Mouse (Mus musculus): ENCODE measurements at regions not wholly inside any gene's neighbourhood (a gene's known extent, or its start where the extent isn't known, plus 50 kb on each side); places are given as distances from the start of the nearest gene placed in this dataset.
A peak's percentile ranks its signal among the peaks of the same experiment; 100 is the strongest.

- Histone ChIP-seq H3K4me2 (ENCODE audit: low read depth) (no peak overlapping the region), H3K4me3 (no peak overlapping the region), H3K36me3 (ENCODE audit: control insufficient read depth, insufficient read depth) (no peaks in the 10 kb centered on the region), H3ac (ENCODE audit: control insufficient read depth, insufficient read length) (no peak overlapping the region), H3K79me2 (ENCODE audit: control insufficient read depth, insufficient read depth) (no peaks in the 10 kb centered on the region), H3K27me3 (ENCODE audit: control insufficient read depth, insufficient read depth, insufficient read length) (no peaks in the 10 kb centered on the region)
- TF ChIP-seq CEBPB (IDR thresholded peaks at IDR 0.05; ENCODE audit: insufficient read depth, poor library complexity, severe bottlenecking) (peak; percentile 53; the same call in 1 of the 2 replicates), TCF3 (IDR thresholded peaks at IDR 0.05; ENCODE audit: insufficient read length, low read depth) (no peak)
These were observed 60.2 kb upstream of the Cd34 start for GRCm38 (mm10) chr1:194878440-194878839.

- no peaks in the 10 kb centered on the region for H3K79me2 ChIP-seq (ENCODE audit: control insufficient read depth, insufficient read depth)
- TF ChIP-seq E2F4 (IDR thresholded peaks at IDR 0.05; ENCODE audit: insufficient read depth) (no peak), USF1 (IDR thresholded peaks at IDR 0.05; ENCODE audit: low read depth) (no peak), MAX (IDR thresholded peaks at IDR 0.05; ENCODE audit: low read depth) (no peak), SRF (IDR thresholded peaks at IDR 0.05; ENCODE audit: control insufficient read depth, insufficient read length, low read depth) (no peak), MYOG (IDR thresholded peaks at IDR 0.05; ENCODE audit: control insufficient read depth in 1 of 3, insufficient read depth in 1 of 3, insufficient read length in 2 of 3, low read depth in 2 of 3) (peak in 1 of 3 experiments; percentile 54), MYOD1 (IDR thresholded peaks at IDR 0.05; ENCODE audit: control insufficient read depth in 1 of 3, insufficient read length in 2 of 3, low read depth in 2 of 3) (peak in 1 of 3 experiments; percentile 49), TCF3 (IDR thresholded peaks at IDR 0.05; ENCODE audit: insufficient read length, low read depth) (no peak), POLR2A (IDR thresholded peaks at IDR 0.05; ENCODE audit: insufficient read length, low read depth) (peak; percentile 18)
- no peaks in the 10 kb centered on the region for H3K36me3 ChIP-seq (ENCODE audit: control insufficient read depth, insufficient read depth)
- H3K4me2 ChIP-seq (ENCODE audit: low read depth) = peak overlapping the region; percentile 98
- H3K4me3 ChIP-seq = peak overlapping the region; percentile 12
- no peak overlapping the region for H3ac ChIP-seq (ENCODE audit: control insufficient read depth, insufficient read length)
- no peaks in the 10 kb centered on the region for H3K27me3 ChIP-seq (ENCODE audit: control insufficient read depth, insufficient read depth, insufficient read length)
These were observed 59.0 kb upstream of the Cd34 start for GRCm38 (mm10) chr1:194879324-194880233.

GRCm38 (mm10) chr1:194881556-194882223, 56.9 kb upstream of the Cd34 start:
- no peaks in the 10 kb centered on the region for H3K27me3 ChIP-seq (ENCODE audit: control insufficient read depth, insufficient read depth, insufficient read length)
- H3K4me2 ChIP-seq (ENCODE audit: low read depth) = no peak overlapping the region
- no peak for TF ChIP-seq CEBPB (IDR thresholded peaks at IDR 0.05; ENCODE audit: insufficient read depth, poor library complexity, severe bottlenecking)
- TF ChIP-seq TCF12 (IDR thresholded peaks at IDR 0.05; ENCODE audit: insufficient read depth, poor library complexity, severe bottlenecking) = no peak
- no peak for TF ChIP-seq POLR2AphosphoS2 (IDR thresholded peaks at IDR 0.05; ENCODE audit: insufficient read length, low read depth)
- TF ChIP-seq SRF (IDR thresholded peaks at IDR 0.05; ENCODE audit: control insufficient read depth, insufficient read length, low read depth) = no peak
- TF ChIP-seq MYOG (IDR thresholded peaks at IDR 0.05; ENCODE audit: control insufficient read depth in 1 of 3, insufficient read depth in 1 of 3, insufficient read length in 2 of 3, low read depth in 2 of 3) = no peak
- no peak for TF ChIP-seq MAX (IDR thresholded peaks at IDR 0.05; ENCODE audit: low read depth)
- no peak for TF ChIP-seq MYOD1 (IDR thresholded peaks at IDR 0.05; ENCODE audit: control insufficient read depth in 1 of 3, insufficient read length in 2 of 3, low read depth in 2 of 3)
- TF ChIP-seq REST (IDR thresholded peaks at IDR 0.05; ENCODE audit: insufficient read depth, insufficient read length) = no peak
- no peak for TF ChIP-seq E2F4 (IDR thresholded peaks at IDR 0.05; ENCODE audit: insufficient read depth)
- no peak for TF ChIP-seq USF1 (IDR thresholded peaks at IDR 0.05; ENCODE audit: low read depth)
- TF ChIP-seq POLR2A (IDR thresholded peaks at IDR 0.05; ENCODE audit: insufficient read length, low read depth) = no peak
- no peak for TF ChIP-seq TCF3 (IDR thresholded peaks at IDR 0.05; ENCODE audit: insufficient read length, low read depth)
- no peak overlapping the region for H3K4me3 ChIP-seq
- no peak overlapping the region for H3ac ChIP-seq (ENCODE audit: control insufficient read depth, insufficient read length)
- no peaks in the 10 kb centered on the region for H3K36me3 ChIP-seq (ENCODE audit: control insufficient read depth, insufficient read depth)
- H3K79me2 ChIP-seq (ENCODE audit: control insufficient read depth, insufficient read depth) = no peaks in the 10 kb centered on the region

- no peaks in the 10 kb centered on the region for H3K27me3 ChIP-seq (ENCODE audit: control insufficient read depth, insufficient read depth, insufficient read length)
- no peaks in the 10 kb centered on the region for H3K79me2 ChIP-seq (ENCODE audit: control insufficient read depth, insufficient read depth)
- H3K4me2 ChIP-seq (ENCODE audit: low read depth) = peak overlapping the region; percentile 66
- H3ac ChIP-seq (ENCODE audit: control insufficient read depth, insufficient read length) = no peak overlapping the region
- no peak overlapping the region for H3K4me3 ChIP-seq
- H3K36me3 ChIP-seq (ENCODE audit: control insufficient read depth, insufficient read depth) = no peaks in the 10 kb centered on the region
- TF ChIP-seq USF1 (IDR thresholded peaks at IDR 0.05; ENCODE audit: low read depth) = no peak
- no peak for TF ChIP-seq MYOD1 (IDR thresholded peaks at IDR 0.05; ENCODE audit: control insufficient read depth in 1 of 3, insufficient read length in 2 of 3, low read depth in 2 of 3)
- TF ChIP-seq MAX (IDR thresholded peaks at IDR 0.05; ENCODE audit: low read depth) = no peak
- TF ChIP-seq REST (IDR thresholded peaks at IDR 0.05; ENCODE audit: insufficient read depth, insufficient read length) = no peak
- TF ChIP-seq SRF (IDR thresholded peaks at IDR 0.05; ENCODE audit: control insufficient read depth, insufficient read length, low read depth) = no peak
- TF ChIP-seq POLR2AphosphoS2 (IDR thresholded peaks at IDR 0.05; ENCODE audit: insufficient read length, low read depth) = no peak
- no peak for TF ChIP-seq POLR2A (IDR thresholded peaks at IDR 0.05; ENCODE audit: insufficient read length, low read depth)
- TF ChIP-seq TCF3 (IDR thresholded peaks at IDR 0.05; ENCODE audit: insufficient read length, low read depth) = no peak
- no peak for TF ChIP-seq TCF12 (IDR thresholded peaks at IDR 0.05; ENCODE audit: insufficient read depth, poor library complexity, severe bottlenecking)
- no peak for TF ChIP-seq E2F4 (IDR thresholded peaks at IDR 0.05; ENCODE audit: insufficient read depth)
- TF ChIP-seq CEBPB (IDR thresholded peaks at IDR 0.05; ENCODE audit: insufficient read depth, poor library complexity, severe bottlenecking) = no peak
- no peak for TF ChIP-seq MYOG (IDR thresholded peaks at IDR 0.05; ENCODE audit: control insufficient read depth in 1 of 3, insufficient read depth in 1 of 3, insufficient read length in 2 of 3, low read depth in 2 of 3)
These were observed 53.4 kb upstream of the Cd34 start for GRCm38 (mm10) chr1:194885071-194885686.

All from myocyte (in vitro differentiated cells).